Mouse (Mus musculus) CH12.LX (cell line): Measurements from ENCODE around the gene Cdk17. TPM values are rescaled to one million over a fixed set of nuclear protein-coding genes. Genes with fewer than 3 reads are reported as not detected.

Source experiments
- DNase-seq: peaks from one replicate; pipeline ENCODE4 v3.0.0-alpha.2; 2013; ENCODE audit errors: extremely low read depth
- H3K27ac ChIP-seq: 2 replicates; pipeline ENCODE4 v1.5.1; 2012; ENCODE audit warnings: low read depth, mild to moderate bottlenecking, control low read depth, moderate library complexity; ENCODE audit not compliant: insufficient read depth
- H3K27me3 ChIP-seq: replicated peaks from 2 replicates; pipeline ENCODE3; 2012; ENCODE audit warnings: inconsistent platforms
- H3K36me3 ChIP-seq, 2 experiments: replicated peaks in 1 of 2; 2 replicates each; pipeline versions ENCODE3 to v1.6.1; 2012; ENCODE audit warnings: inconsistent platforms in 1 of 2, low read length in 1 of 2, mild to moderate bottlenecking in 1 of 2, mixed read lengths in 1 of 2, moderate library complexity in 1 of 2; ENCODE audit not compliant: control insufficient read depth in 1 of 2, insufficient read depth in 1 of 2
- H3K4me1 ChIP-seq, 2 experiments: 2 replicates each; pipeline ENCODE4 v1.6.1; 2012; ENCODE audit warnings: inconsistent platforms in 1 of 2, moderate library complexity in 1 of 2; ENCODE audit not compliant: insufficient read depth in 2 of 2, control insufficient read depth in 1 of 2
- H3K4me2 ChIP-seq: 2 replicates; pipeline ENCODE4 v1.6.1; 2012; ENCODE audit warnings: low read depth, mild to moderate bottlenecking, control low read depth; ENCODE audit not compliant: poor library complexity, insufficient read depth, severe bottlenecking
- H3K4me3 ChIP-seq, 3 experiments: fragments of 150-350 bp in 1 of 3; sonication (generic) in 1 of 3; replicated peaks in 1 of 3; 2 replicates each; pipeline versions ENCODE3 to v1.5.1; 2011 to 2012; ENCODE audit warnings: low read depth in 2 of 3, low read length in 2 of 3, mild to moderate bottlenecking in 2 of 3, moderate library complexity in 2 of 3, control low read depth in 1 of 3, improper control_type of control experiment in 1 of 3, inconsistent platforms in 1 of 3, mixed read lengths in 1 of 3; ENCODE audit not compliant: poor library complexity in 1 of 3
- H3K79me2 ChIP-seq: replicated peaks from 2 replicates; pipeline ENCODE4 v1.6.1; 2012; ENCODE audit warnings: mild to moderate bottlenecking, moderate library complexity; ENCODE audit not compliant: control insufficient read depth, poor library complexity, insufficient read depth, severe bottlenecking; ENCODE audit errors: extremely low read depth
- H3K9ac ChIP-seq: 2 replicates; pipeline ENCODE4 v1.6.1; 2012; ENCODE audit warnings: low read depth, mild to moderate bottlenecking, control low read depth, moderate library complexity; ENCODE audit not compliant: insufficient read depth
- H3K9me3 ChIP-seq: replicated peaks from 2 replicates; pipeline ENCODE3; 2012; ENCODE audit warnings: low read length, inconsistent platforms, mixed read lengths
- BHLHE40 ChIP-seq: IDR thresholded peaks from 2 replicates; pipeline ENCODE4 v1.6.1; 2011; ENCODE audit warnings: mild to moderate bottlenecking, low read depth, low read length, improper control_type of control experiment
- CHD1 ChIP-seq: IDR thresholded peaks from 2 replicates; pipeline ENCODE4 v1.6.1; 2012; ENCODE audit warnings: low read depth, low read length, improper control_type of control experiment, inconsistent platforms
- E2F4 ChIP-seq: IDR thresholded peaks from 2 replicates; pipeline ENCODE4 v1.6.1; 2011; ENCODE audit warnings: low read depth, low read length, improper control_type of control experiment; ENCODE audit not compliant: insufficient replicate concordance
- EP300 ChIP-seq: IDR thresholded peaks from 2 replicates; pipeline ENCODE4 v1.6.1; 2011; ENCODE audit warnings: low read length, improper control_type of control experiment
- GABPA ChIP-seq: IDR thresholded peaks from 2 replicates; pipeline ENCODE4 v1.6.1; 2012; ENCODE audit warnings: low read depth, low read length, improper control_type of control experiment, inconsistent platforms; ENCODE audit not compliant: insufficient replicate concordance
- IRF4 ChIP-seq: IDR thresholded peaks from 2 replicates; pipeline ENCODE4 v1.6.1; 2014; ENCODE audit warnings: low read depth, mild to moderate bottlenecking, inconsistent platforms, low read length, improper control_type of control experiment
- KAT2A ChIP-seq: IDR thresholded peaks from 2 replicates; pipeline ENCODE4 v1.6.1; 2012; ENCODE audit warnings: low read length, improper control_type of control experiment, inconsistent platforms; ENCODE audit not compliant: insufficient replicate concordance
- MEF2A ChIP-seq: IDR thresholded peaks from 2 replicates; pipeline ENCODE4 v1.6.1; 2014; ENCODE audit warnings: low read depth, mild to moderate bottlenecking, inconsistent platforms, low read length, improper control_type of control experiment, borderline replicate concordance
- MXI1 ChIP-seq: IDR thresholded peaks from 2 replicates; pipeline ENCODE4 v1.6.1; 2011; ENCODE audit warnings: mild to moderate bottlenecking, low read depth, low read length, improper control_type of control experiment
- MYC ChIP-seq: IDR thresholded peaks from 2 replicates; pipeline ENCODE4 v1.6.1; 2011; ENCODE audit warnings: low read depth, mild to moderate bottlenecking, improper control_type of control experiment, low read length
- NELFE ChIP-seq: IDR thresholded peaks from 2 replicates; pipeline ENCODE4 v1.6.1; 2011; ENCODE audit warnings: low read depth, low read length, improper control_type of control experiment
- POLR2AphosphoS2 ChIP-seq: IDR thresholded peaks from 2 replicates; pipeline ENCODE4 v1.6.1; 2011; ENCODE audit warnings: low read depth, low read length, improper control_type of control experiment
- RCOR1 ChIP-seq: conservative IDR thresholded peaks from 2 replicates; pipeline ENCODE4 v1.6.1; 2012; ENCODE audit warnings: low read depth, mild to moderate bottlenecking, inconsistent platforms, low read length, improper control_type of control experiment
- SMC3 ChIP-seq: IDR thresholded peaks from 2 replicates; pipeline ENCODE4 v1.6.1; 2011; ENCODE audit warnings: low read depth, low read length, improper control_type of control experiment
- USF1 ChIP-seq: IDR thresholded peaks from 2 replicates; pipeline ENCODE4 v1.6.1; 2014; ENCODE audit warnings: low read depth, mild to moderate bottlenecking, inconsistent platforms, low read length, improper control_type of control experiment
- USF2 ChIP-seq: conservative IDR thresholded peaks from 2 replicates; pipeline ENCODE4 v1.6.1; 2011; ENCODE audit warnings: low read depth, low read length, improper control_type of control experiment
- ZC3H11A ChIP-seq: IDR thresholded peaks from 2 replicates; pipeline ENCODE4 v1.6.1; 2012; ENCODE audit warnings: low read depth, mild to moderate bottlenecking, inconsistent platforms, low read length, improper control_type of control experiment
- ZMIZ1 ChIP-seq: IDR thresholded peaks from 2 replicates; pipeline ENCODE4 v1.6.1; 2012; ENCODE audit warnings: low read depth, mild to moderate bottlenecking, inconsistent platforms, low read length, improper control_type of control experiment
- ZNF384 ChIP-seq: IDR thresholded peaks from 2 replicates; pipeline ENCODE4 v1.6.1; 2012; ENCODE audit warnings: low read depth, low read length, improper control_type of control experiment, inconsistent platforms
- dilution Hi-C: fragments of 300-500 bp; cut with MboI; formaldehyde crosslinking; loops from 2 replicates; pipeline ENCODE4 v1.14.3; 2020; ENCODE audit warnings: low sequenced_read_pairs; ENCODE audit not compliant: extremely low pct_unique_long_range_greater_than_20kb, extremely low pct_ligation_motif_present
- in situ Hi-C: fragments of 300-500 bp; cut with MboI; formaldehyde crosslinking; loops from 3 replicates; pipeline ENCODE4 v1.14.3; 2019; ENCODE audit warnings: low sequenced_read_pairs, low pct_ligation_motif_present, low pct_unique_long_range_greater_than_20kb, mixed read lengths
- polyA plus RNA-seq: library from polyadenylated mRNA; unstranded; fragments of >175 nt; gene quantifications from 2 replicates; pipeline ENCODE4 v1.2.1, GENCODE M21; 2012; ENCODE audit warnings: low read depth; ENCODE audit not compliant: insufficient read length
- total RNA-seq, 2 experiments: library from RNA; depleted of rRNA; stranded (reverse); fragments of 300-350 nt in 1 of 2; fragments of >200 nt in 1 of 2; gene quantifications; 2 replicates each; pipeline ENCODE4 v1.2.3; 2012 to 2014

Gene Cdk17
- total and polyA plus RNA-seq, 3 experiments, result 23.4 to 51.3 (median 28.5) TPM

- no peak overlapping the region for H3K27ac ChIP-seq
- no peak overlapping the region for H3K4me2 ChIP-seq
- no peak for DNase-seq
- no peak overlapping the region for H3K4me3 ChIP-seq
- peaks cover 4% of the 10 kb centered on the region; the same call in 1 of the 2 replicates for H3K79me2 ChIP-seq
- no peaks in the 10 kb centered on the region for H3K27me3 ChIP-seq
- in situ Hi-C loops (no loop called here), dilution Hi-C loops (no loop called here)
- TF ChIP-seq MYC, result no peak
- TF ChIP-seq ZNF384, result no peak
- TF ChIP-seq MEF2A, result no peak
- TF ChIP-seq USF2, result no peak
- no peak for TF ChIP-seq SMC3
- TF ChIP-seq POLR2AphosphoS2, result no peak
- no peak for TF ChIP-seq E2F4
- no peak for TF ChIP-seq EP300
- TF ChIP-seq NELFE, result no peak
- no peak for TF ChIP-seq GABPA
- no peak for TF ChIP-seq IRF4
- TF ChIP-seq BHLHE40, result no peak
- no peak for TF ChIP-seq CHD1
- TF ChIP-seq ZMIZ1, result no peak
- TF ChIP-seq RCOR1, result no peak
- no peak for TF ChIP-seq ZC3H11A
- no peak for TF ChIP-seq MXI1
- no peak for TF ChIP-seq USF1
- TF ChIP-seq, all 38 proteins: peak for 0
- peaks cover 24 to 69% of the 10 kb centered on the region in 2 experiments for H3K4me1 ChIP-seq
- H3K9me3 ChIP-seq, result no peaks in the 10 kb centered on the region
- H3K36me3 ChIP-seq, result peaks cover 53 to 78% of the 10 kb centered on the region in 2 experiments
- H3K9ac ChIP-seq, result no peak overlapping the region
These were observed 107.7 kb downstream of the Cdk17 start for GRCm38 (mm10) chr10:93268339-93268738.

- Histone ChIP-seq H3K36me3 (peaks cover 39 to 64% of the 10 kb centered on the region in 2 experiments), H3K4me1 (peaks cover 26 to 69% of the 10 kb centered on the region in 2 experiments), H3K27ac (no peak overlapping the region), H3K79me2 (peaks cover 4% of the 10 kb centered on the region; the same call in 1 of the 2 replicates), H3K4me3 (no peak overlapping the region), H3K4me2 (no peak overlapping the region), H3K27me3 (no peaks in the 10 kb centered on the region), H3K9ac (no peak overlapping the region), H3K9me3 (no peaks in the 10 kb centered on the region)
- no peak for DNase-seq
- in situ Hi-C loops, result no loop called here
- dilution Hi-C loops, result no loop called here
- no peak for TF ChIP-seq MYC
- no peak for TF ChIP-seq KAT2A
These were observed 109.1 kb downstream of the Cdk17 start for GRCm38 (mm10) chr10:93269744-93270143.
